Mouse (Mus musculus) bone marrow, adult 2 months (tissue): Measurements from ENCODE around the gene Map3k1.

Experiments
- CTCF ChIP-seq: fragments of 200-500 bp; IDR thresholded peaks from 2 replicates; pipeline ENCODE4 v1.5.1; 2011; ENCODE audit warnings: low read length, control low read depth; ENCODE audit not compliant: control insufficient read depth, insufficient read depth
- POLR2A ChIP-seq: fragments of 200-500 bp; IDR thresholded peaks from 2 replicates; pipeline ENCODE4 v1.6.1; 2011; ENCODE audit warnings: low read depth, mild to moderate bottlenecking, control low read depth, low read length, borderline replicate concordance; ENCODE audit not compliant: control insufficient read depth

DNA sequence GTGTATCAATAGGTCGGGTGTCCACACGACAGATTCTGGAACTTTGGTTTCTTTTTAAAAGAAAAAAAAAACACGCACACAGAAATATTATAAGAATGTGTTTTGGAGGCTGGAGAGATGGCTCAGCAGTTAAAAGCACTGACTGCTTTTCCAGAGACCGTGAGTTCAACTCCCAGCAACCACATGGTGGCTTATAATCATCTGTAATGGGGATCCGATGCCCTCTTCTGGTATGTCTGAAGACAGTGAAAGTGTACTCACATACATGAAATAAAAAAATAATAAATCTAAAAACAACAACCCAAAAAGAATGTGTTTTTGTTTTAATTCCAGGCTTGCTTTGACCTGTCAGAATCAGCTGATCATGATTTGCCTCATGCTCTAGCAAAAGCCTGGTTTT lies 81.9 kb downstream of the Map3k1 start:
- TF ChIP-seq POLR2A: no peak
- TF ChIP-seq CTCF: no peak
